Mouse (Mus musculus): ENCODE results near the gene Gm15128. TPM values are rescaled to one million over a fixed set of nuclear protein-coding genes. Genes with fewer than 3 reads are reported as not detected.
"Not testable (repeated sequence)": the region's sequence is repeated elsewhere in the genome, so short reads cannot be mapped to it uniquely, and the experiment has no call there.

The Gm15128 gene
- polyA plus RNA-seq (2012; fragmentation: generic; extraction: Trizol), result 0.32 TPM

DNA sequence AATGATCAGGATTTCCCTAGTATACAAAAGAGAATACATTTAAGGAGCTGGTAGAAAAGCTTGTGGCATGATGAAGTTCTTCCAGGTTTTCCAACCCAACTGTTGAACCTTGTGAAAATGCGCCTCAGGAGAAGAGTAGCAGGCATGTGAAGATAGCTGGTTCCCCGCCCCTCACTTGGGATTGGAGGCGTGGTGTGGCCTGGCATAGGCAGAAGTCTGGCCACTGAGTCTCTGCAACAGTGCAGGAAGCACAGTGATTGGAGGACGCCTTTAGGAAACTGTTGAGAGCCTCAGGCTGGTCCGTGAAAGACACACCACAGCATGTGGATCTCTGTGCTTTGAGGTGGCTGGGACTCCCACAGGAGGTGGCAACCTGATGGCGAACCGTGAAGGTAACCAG is at the start of gene Gm15128:
Gm15128 (plus strand) TSS at position 301 of the 400 bp plus-strand sequence.
- H3ac ChIP-seq (ENCODE audit: control insufficient read depth, insufficient read length); H3K27me3 ChIP-seq (ENCODE audit: control insufficient read depth, insufficient read depth, insufficient read length); H3K79me2 ChIP-seq (ENCODE audit: control insufficient read depth, insufficient read depth); H3K4me3 ChIP-seq; H3K4me2 ChIP-seq (ENCODE audit: low read depth); H3K36me3 ChIP-seq (ENCODE audit: control insufficient read depth, insufficient read depth): not testable (repeated sequence)

Other genes with a start within 250 kb of the Gm15128 start
- gene Lrch2, start 211.9 kb upstream of the Gm15128 start, polyA plus RNA-seq (2012; fragmentation: generic; extraction: Trizol), result 2.0 TPM
- gene Gm15080, start 227.0 kb downstream of the Gm15128 start, polyA plus RNA-seq (2012; fragmentation: generic; extraction: Trizol), result not detected

All from myocyte (in vitro differentiated cells).